Mouse (Mus musculus) CH12.LX (cell line): ENCODE measurements around the gene Frem2. TPM values are rescaled to one million over a fixed set of nuclear protein-coding genes. Genes with fewer than 3 reads are reported as not detected.

ENCODE experiments used
- DNase-seq: peaks from one replicate; pipeline ENCODE4 v3.0.0-alpha.2; 2013; ENCODE audit errors: extremely low read depth
- H3K27ac ChIP-seq: 2 replicates; pipeline ENCODE4 v1.5.1; 2012; ENCODE audit warnings: low read depth, mild to moderate bottlenecking, control low read depth, moderate library complexity; ENCODE audit not compliant: insufficient read depth
- H3K27me3 ChIP-seq: replicated peaks from 2 replicates; pipeline ENCODE3; 2012; ENCODE audit warnings: inconsistent platforms
- H3K36me3 ChIP-seq, 2 experiments: replicated peaks in 1 of 2; 2 replicates each; pipeline versions ENCODE3 to v1.6.1; 2012; ENCODE audit warnings: inconsistent platforms in 1 of 2, low read length in 1 of 2, mild to moderate bottlenecking in 1 of 2, mixed read lengths in 1 of 2, moderate library complexity in 1 of 2; ENCODE audit not compliant: control insufficient read depth in 1 of 2, insufficient read depth in 1 of 2
- H3K4me1 ChIP-seq, 2 experiments: 2 replicates each; pipeline ENCODE4 v1.6.1; 2012; ENCODE audit warnings: inconsistent platforms in 1 of 2, moderate library complexity in 1 of 2; ENCODE audit not compliant: insufficient read depth in 2 of 2, control insufficient read depth in 1 of 2
- H3K4me2 ChIP-seq: 2 replicates; pipeline ENCODE4 v1.6.1; 2012; ENCODE audit warnings: low read depth, mild to moderate bottlenecking, control low read depth; ENCODE audit not compliant: poor library complexity, insufficient read depth, severe bottlenecking
- H3K4me3 ChIP-seq, 3 experiments: fragments of 150-350 bp in 1 of 3; sonication (generic) in 1 of 3; replicated peaks in 1 of 3; 2 replicates each; pipeline versions ENCODE3 to v1.5.1; 2011 to 2012; ENCODE audit warnings: low read depth in 2 of 3, low read length in 2 of 3, mild to moderate bottlenecking in 2 of 3, moderate library complexity in 2 of 3, control low read depth in 1 of 3, improper control_type of control experiment in 1 of 3, inconsistent platforms in 1 of 3, mixed read lengths in 1 of 3; ENCODE audit not compliant: poor library complexity in 1 of 3
- H3K79me2 ChIP-seq: replicated peaks from 2 replicates; pipeline ENCODE4 v1.6.1; 2012; ENCODE audit warnings: mild to moderate bottlenecking, moderate library complexity; ENCODE audit not compliant: control insufficient read depth, poor library complexity, insufficient read depth, severe bottlenecking; ENCODE audit errors: extremely low read depth
- H3K9ac ChIP-seq: 2 replicates; pipeline ENCODE4 v1.6.1; 2012; ENCODE audit warnings: low read depth, mild to moderate bottlenecking, control low read depth, moderate library complexity; ENCODE audit not compliant: insufficient read depth
- H3K9me3 ChIP-seq: replicated peaks from 2 replicates; pipeline ENCODE3; 2012; ENCODE audit warnings: low read length, inconsistent platforms, mixed read lengths
- BHLHE40 ChIP-seq: IDR thresholded peaks from 2 replicates; pipeline ENCODE4 v1.6.1; 2011; ENCODE audit warnings: mild to moderate bottlenecking, low read depth, low read length, improper control_type of control experiment
- CHD2 ChIP-seq: IDR thresholded peaks from 2 replicates; pipeline ENCODE4 v1.6.1; 2011; ENCODE audit warnings: low read length, improper control_type of control experiment
- EP300 ChIP-seq: IDR thresholded peaks from 2 replicates; pipeline ENCODE4 v1.6.1; 2011; ENCODE audit warnings: low read length, improper control_type of control experiment
- GABPA ChIP-seq: IDR thresholded peaks from 2 replicates; pipeline ENCODE4 v1.6.1; 2012; ENCODE audit warnings: low read depth, low read length, improper control_type of control experiment, inconsistent platforms; ENCODE audit not compliant: insufficient replicate concordance
- MYC ChIP-seq: IDR thresholded peaks from 2 replicates; pipeline ENCODE4 v1.6.1; 2011; ENCODE audit warnings: low read depth, mild to moderate bottlenecking, improper control_type of control experiment, low read length
- NRF1 ChIP-seq: IDR thresholded peaks from 2 replicates; pipeline ENCODE4 v1.6.1; 2014; ENCODE audit warnings: low read depth, mild to moderate bottlenecking, inconsistent platforms, low read length, improper control_type of control experiment, moderate library complexity
- PAX5 ChIP-seq: IDR thresholded peaks from 2 replicates; pipeline ENCODE4 v1.6.1; 2012; ENCODE audit warnings: low read length, inconsistent platforms, mixed read lengths
- POLR2A ChIP-seq: IDR thresholded peaks from 2 replicates; pipeline ENCODE4 v1.6.1; 2011; ENCODE audit warnings: low read depth, mild to moderate bottlenecking, improper control_type of control experiment, low read length
- RCOR1 ChIP-seq: conservative IDR thresholded peaks from 2 replicates; pipeline ENCODE4 v1.6.1; 2012; ENCODE audit warnings: low read depth, mild to moderate bottlenecking, inconsistent platforms, low read length, improper control_type of control experiment
- UBTF ChIP-seq: IDR thresholded peaks from 2 replicates; pipeline ENCODE4 v1.6.1; 2012; ENCODE audit warnings: low read depth, mild to moderate bottlenecking, inconsistent platforms, low read length, improper control_type of control experiment, moderate library complexity
- USF2 ChIP-seq: conservative IDR thresholded peaks from 2 replicates; pipeline ENCODE4 v1.6.1; 2011; ENCODE audit warnings: low read depth, low read length, improper control_type of control experiment
- ZC3H11A ChIP-seq: IDR thresholded peaks from 2 replicates; pipeline ENCODE4 v1.6.1; 2012; ENCODE audit warnings: low read depth, mild to moderate bottlenecking, inconsistent platforms, low read length, improper control_type of control experiment
- ZKSCAN1 ChIP-seq: IDR thresholded peaks from 2 replicates; pipeline ENCODE4 v1.6.1; 2012; ENCODE audit warnings: low read depth, inconsistent platforms, low read length, improper control_type of control experiment, borderline replicate concordance
- dilution Hi-C: fragments of 300-500 bp; cut with MboI; formaldehyde crosslinking; loops from 2 replicates; pipeline ENCODE4 v1.14.3; 2020; ENCODE audit warnings: low sequenced_read_pairs; ENCODE audit not compliant: extremely low pct_unique_long_range_greater_than_20kb, extremely low pct_ligation_motif_present
- in situ Hi-C: fragments of 300-500 bp; cut with MboI; formaldehyde crosslinking; loops from 3 replicates; pipeline ENCODE4 v1.14.3; 2019; ENCODE audit warnings: low sequenced_read_pairs, low pct_ligation_motif_present, low pct_unique_long_range_greater_than_20kb, mixed read lengths
- polyA plus RNA-seq: library from polyadenylated mRNA; unstranded; fragments of >175 nt; gene quantifications from 2 replicates; pipeline ENCODE4 v1.2.1, GENCODE M21; 2012; ENCODE audit warnings: low read depth; ENCODE audit not compliant: insufficient read length
- total RNA-seq, 2 experiments: library from RNA; depleted of rRNA; stranded (reverse); fragments of 300-350 nt in 1 of 2; fragments of >200 nt in 1 of 2; gene quantifications; 2 replicates each; pipeline ENCODE4 v1.2.3; 2012 to 2014

Frem2 gene
- total and polyA plus RNA-seq, 3 experiments = 0.04 to 0.09 (median 0.04) TPM

DNA sequence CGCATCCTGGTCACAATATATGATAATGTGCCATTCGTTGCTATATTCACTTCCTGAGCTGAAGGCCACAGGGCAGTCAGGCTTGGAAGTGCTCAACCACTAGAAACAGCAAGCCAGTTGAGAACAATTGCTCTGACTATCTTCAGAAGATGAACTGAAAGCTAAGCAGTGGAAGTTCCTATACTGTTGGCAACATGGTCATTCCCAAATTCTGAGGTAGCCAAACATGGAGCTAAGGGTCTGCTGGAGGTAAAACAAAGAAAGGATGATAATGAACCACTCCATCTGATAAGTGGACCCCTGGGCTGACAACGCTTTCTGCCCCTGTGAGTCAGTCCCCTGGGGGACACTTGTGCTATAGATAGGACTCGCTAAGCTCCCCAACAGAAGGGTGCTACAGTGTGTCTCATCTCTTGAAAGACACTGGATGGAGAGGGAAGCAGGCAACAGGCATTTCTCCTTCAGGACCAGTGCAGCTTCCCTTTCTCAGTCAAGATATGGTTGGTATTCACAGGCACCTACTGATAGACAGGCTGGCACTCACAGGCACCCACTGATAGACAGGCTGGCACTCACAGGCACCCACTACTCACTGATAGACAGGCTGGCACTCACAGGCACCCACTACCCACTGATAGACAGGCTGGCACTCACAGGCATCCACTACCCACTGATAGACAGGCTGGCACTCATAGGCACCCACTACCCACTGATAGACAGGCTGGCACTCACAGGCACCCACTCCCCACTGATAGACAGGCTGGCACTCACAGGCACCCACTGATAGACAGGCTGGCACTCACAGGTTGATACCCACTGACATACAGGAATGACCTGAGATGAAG lies 142.7 kb downstream of the Frem2 start:
- Histone ChIP-seq H3K4me3 (no peak overlapping the region), H3K4me1 (peaks cover 1 to 5% of the 10 kb centered on the region in 2 experiments; a peak in 2 of 4 replicates), H3K36me3 (no peaks in the 10 kb centered on the region), H3K9me3 (no peaks in the 10 kb centered on the region)
- no peak for DNase-seq
- TF ChIP-seq ZC3H11A = no peak
- no peak for TF ChIP-seq NRF1
- TF ChIP-seq GABPA = no peak
- no peak for TF ChIP-seq POLR2A
- TF ChIP-seq USF2 = no peak
- no peak for TF ChIP-seq RCOR1
- no peak for TF ChIP-seq UBTF
- TF ChIP-seq ZKSCAN1 = no peak
- no peak for TF ChIP-seq EP300
- TF ChIP-seq, all 38 proteins: peak for 0
- in situ Hi-C loops = no loop called here
- H3K79me2 ChIP-seq = no peaks in the 10 kb centered on the region
- no peaks in the 10 kb centered on the region for H3K27me3 ChIP-seq
- no peak overlapping the region for H3K4me2 ChIP-seq
- H3K27ac ChIP-seq = no peak overlapping the region
- H3K9ac ChIP-seq = no peak overlapping the region
- dilution Hi-C loops = no loop called here

DNA sequence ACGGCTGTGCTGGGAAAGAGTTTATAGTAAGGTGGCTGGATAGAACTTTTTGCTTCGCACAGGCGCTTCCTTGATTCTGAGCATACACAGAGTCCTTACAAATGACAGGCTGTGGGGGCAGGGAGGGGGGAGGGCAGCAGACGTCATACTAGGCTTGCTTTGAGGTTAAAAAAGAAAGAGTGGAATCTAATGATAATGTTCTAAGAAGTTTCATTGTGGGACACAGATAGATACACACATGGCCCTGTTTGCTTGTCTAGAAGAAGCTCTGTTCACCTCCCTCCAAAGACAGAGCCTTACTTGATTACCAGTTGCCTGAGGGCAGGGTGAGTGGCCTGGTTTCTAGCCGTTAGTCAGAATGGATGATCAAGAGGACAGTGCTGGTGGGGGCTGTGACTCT lies 144.1 kb downstream of the Frem2 start:
- no peak overlapping the region for H3K4me2 ChIP-seq
- H3K4me3 ChIP-seq = no peak overlapping the region
- H3K9me3 ChIP-seq = no peaks in the 10 kb centered on the region
- H3K27me3 ChIP-seq = no peaks in the 10 kb centered on the region
- no peaks in the 10 kb centered on the region for H3K79me2 ChIP-seq
- peaks cover 3 to 5% of the 10 kb centered on the region in 2 experiments; a peak in 2 of 4 replicates for H3K4me1 ChIP-seq
- dilution Hi-C loops (no loop called here), in situ Hi-C loops (no loop called here)
- no peak overlapping the region for H3K9ac ChIP-seq
- no peak for DNase-seq
- H3K27ac ChIP-seq = no peak overlapping the region
- TF ChIP-seq ZKSCAN1 (no peak), CHD2 (no peak), ZC3H11A (no peak), BHLHE40 (no peak), MYC (no peak), PAX5 (no peak), GABPA (no peak)
- H3K36me3 ChIP-seq = no peaks in the 10 kb centered on the region
